Mouse (Mus musculus) C2C12 (cell line): ENCODE measurements at regions not wholly inside any gene's neighbourhood (a gene's known extent, or its start where the extent isn't known, plus 50 kb on each side); places are given as distances from the start of the nearest gene placed in this dataset.

Experiments
- CEBPB ChIP-seq: IDR thresholded peaks from one replicate; pipeline ENCODE4 v1.6.1; 2011; ENCODE audit warnings: low read depth, mild to moderate bottlenecking, control low read depth, moderate library complexity
- CTCF ChIP-seq: IDR thresholded peaks from one replicate; pipeline ENCODE4 v1.5.1; 2011; ENCODE audit not compliant: control insufficient read depth, insufficient read depth, insufficient read length
- FOSL1 ChIP-seq: IDR thresholded peaks from one replicate; pipeline ENCODE4 v1.8.0; 2011; ENCODE audit warnings: mild to moderate bottlenecking, low read length; ENCODE audit not compliant: poor library complexity, insufficient read depth, severe bottlenecking
- MAX ChIP-seq: IDR thresholded peaks from one replicate; pipeline ENCODE4 v1.6.1; 2011; ENCODE audit warnings: mild to moderate bottlenecking, control low read depth
- MYOD1 ChIP-seq: IDR thresholded peaks from one replicate; pipeline ENCODE4 v1.6.1; 2011; ENCODE audit warnings: low read depth; ENCODE audit not compliant: control insufficient read depth, insufficient read length
- MYOG ChIP-seq: IDR thresholded peaks from one replicate; pipeline ENCODE4 v1.6.1; 2011; ENCODE audit not compliant: control insufficient read depth, insufficient read length; ENCODE audit errors: extremely low read depth
- USF1 ChIP-seq: IDR thresholded peaks from one replicate; pipeline ENCODE4 v1.6.1; 2011; ENCODE audit warnings: low read depth, mild to moderate bottlenecking, control low read depth, moderate library complexity

- TF ChIP-seq CTCF (no peak), MAX (no peak), USF1 (no peak), FOSL1 (no peak), MYOD1 (no peak), MYOG (no peak), CEBPB (no peak)
Observed at GRCm38 (mm10) chr15:93656713-93657112, 61.0 kb upstream of the Prickle1 start.
